Mouse (Mus musculus): ENCODE data around the gene Gtf3c5.

The Gtf3c5 gene

GRCm38 (mm10) chr2:28536166-28536565 is 47.4 kb downstream of the Gtf3c5 start:
- in situ Hi-C loops (cut with MboI; ENCODE audit: low sequenced_read_pairs): no loop called here

DNA sequence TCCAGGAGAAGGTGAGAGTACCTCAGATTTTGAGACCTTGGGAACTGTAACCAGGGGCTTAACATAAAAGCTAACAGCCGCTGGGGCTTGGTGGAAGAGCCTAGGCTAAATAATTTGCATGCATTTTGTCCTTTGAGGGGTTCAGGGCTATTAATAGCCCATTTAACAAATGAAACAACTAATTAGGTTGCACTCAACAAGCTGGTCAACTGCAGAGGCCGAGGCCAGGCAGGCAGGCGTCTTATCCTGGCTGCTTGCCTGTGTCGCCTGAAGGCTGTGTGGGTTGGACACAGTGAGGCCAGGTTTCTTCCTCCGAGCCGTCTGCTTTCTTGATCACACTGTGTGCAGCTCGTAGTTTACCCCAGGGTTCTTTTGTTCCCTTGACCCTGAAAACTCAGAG is 47.9 kb downstream of the Gtf3c5 start:
- in situ Hi-C loops (cut with MboI; ENCODE audit: low sequenced_read_pairs): no loop called here

- in situ Hi-C loops (cut with MboI; ENCODE audit: low sequenced_read_pairs): no loop called here
Observed at GRCm38 (mm10) chr2:28535263-28535540, 48.3 kb downstream of the Gtf3c5 start.

DNA sequence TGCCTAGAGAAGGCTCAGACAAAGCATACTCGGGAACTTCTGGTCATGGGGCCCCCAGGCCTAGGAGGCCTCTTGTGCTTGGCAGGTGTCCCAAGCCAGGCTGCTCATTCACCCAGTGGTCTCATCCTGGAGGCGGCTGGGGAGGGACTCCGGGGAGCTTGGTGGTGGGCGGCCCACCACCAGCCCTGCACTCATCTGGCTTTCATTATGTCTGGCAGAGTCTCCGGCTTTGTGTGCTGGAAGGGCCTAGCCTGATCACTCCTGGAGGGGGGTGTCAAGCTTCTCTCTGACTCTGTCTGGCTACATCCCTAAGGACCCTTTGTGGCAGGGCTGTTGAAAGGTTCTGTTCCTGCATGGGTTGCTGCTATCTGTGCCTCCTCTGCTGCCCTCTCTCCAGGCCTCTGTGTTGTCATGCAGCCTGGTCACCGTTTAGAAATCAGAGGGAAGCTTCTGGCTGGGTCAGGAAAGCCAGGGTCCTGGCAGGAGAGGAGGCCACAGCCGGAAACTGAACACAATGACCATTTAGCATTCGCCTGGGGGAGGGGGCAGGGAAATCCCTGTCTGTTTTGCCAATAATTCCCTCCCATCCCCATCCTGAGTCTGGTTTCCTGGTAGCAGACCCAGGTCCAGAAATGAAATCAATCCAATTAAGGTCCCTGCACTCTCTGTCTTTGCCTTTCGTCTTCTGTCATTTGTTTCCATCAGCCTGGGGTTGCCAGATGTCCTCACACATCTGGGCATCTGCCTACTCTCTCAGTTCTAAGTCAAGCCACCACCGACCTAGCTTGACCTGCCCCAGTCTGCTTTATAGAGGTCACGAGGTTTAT is 48.9 kb downstream of the Gtf3c5 start:
- in situ Hi-C loops (cut with MboI; ENCODE audit: low sequenced_read_pairs): no loop called here

DNA sequence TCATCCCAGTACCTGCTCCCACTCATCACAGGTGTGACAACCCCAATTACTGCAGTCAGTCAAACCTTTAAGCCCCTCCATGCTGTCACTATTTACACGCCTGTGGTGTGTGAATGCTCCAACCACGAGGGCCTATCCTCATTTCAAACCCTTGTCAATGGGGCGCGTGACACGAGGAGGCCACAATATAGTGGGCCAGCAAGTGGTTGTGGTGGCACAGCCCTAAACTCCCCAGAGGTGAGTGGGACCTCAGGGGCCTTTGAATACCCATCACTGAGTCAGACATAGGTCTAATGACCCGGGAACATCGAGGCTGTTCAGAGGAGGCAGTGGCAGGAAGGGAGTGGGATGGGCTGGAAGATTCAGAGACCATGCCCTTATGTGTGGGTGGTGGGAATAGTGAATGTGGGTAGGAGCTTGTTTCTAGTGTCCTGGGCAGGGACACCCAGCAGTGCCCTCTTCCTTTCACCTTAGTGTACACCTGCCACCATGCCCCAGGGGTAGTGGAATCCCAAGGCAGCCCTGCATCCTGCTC is 49.6 kb downstream of the Gtf3c5 start:
- in situ Hi-C loops (cut with MboI; ENCODE audit: low sequenced_read_pairs): no loop called here

- in situ Hi-C loops (cut with MboI; ENCODE audit: low sequenced_read_pairs): no loop called here
Observed at GRCm38 (mm10) chr2:28532938-28533771, 50.4 kb downstream of the Gtf3c5 start.

GRCm38 (mm10) chr2:28530311-28530710 is 53.2 kb downstream of the Gtf3c5 start:
- in situ Hi-C loops (cut with MboI; ENCODE audit: low sequenced_read_pairs): no loop called here

DNA sequence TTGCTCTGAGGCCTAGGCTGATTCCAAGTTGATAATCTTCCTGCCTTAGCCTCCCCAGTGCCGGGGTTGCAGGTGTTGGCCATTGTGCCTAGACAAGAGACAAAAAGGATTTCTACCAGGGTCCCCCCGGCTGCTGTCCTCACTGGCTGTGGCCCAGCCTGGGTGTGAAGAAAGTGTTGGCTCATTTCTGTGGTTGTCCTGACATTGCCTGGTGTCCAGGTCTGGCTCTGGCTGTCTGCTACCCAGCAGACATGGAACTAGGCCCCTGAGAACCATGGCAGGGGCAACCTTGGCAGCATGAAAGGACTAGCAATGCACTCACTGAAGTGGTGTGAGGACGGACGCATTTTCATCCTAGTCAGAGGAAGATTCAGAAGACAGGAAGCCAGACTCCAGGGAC is 53.7 kb downstream of the Gtf3c5 start:
- in situ Hi-C loops (cut with MboI; ENCODE audit: low sequenced_read_pairs): no loop called here

GRCm38 (mm10) chr2:28528354-28528730 is 55.2 kb downstream of the Gtf3c5 start:
- in situ Hi-C loops (cut with MboI; ENCODE audit: low sequenced_read_pairs): no loop called here

GRCm38 (mm10) chr2:28527436-28528353 is 55.9 kb downstream of the Gtf3c5 start:
- in situ Hi-C loops (cut with MboI; ENCODE audit: low sequenced_read_pairs): no loop called here

DNA sequence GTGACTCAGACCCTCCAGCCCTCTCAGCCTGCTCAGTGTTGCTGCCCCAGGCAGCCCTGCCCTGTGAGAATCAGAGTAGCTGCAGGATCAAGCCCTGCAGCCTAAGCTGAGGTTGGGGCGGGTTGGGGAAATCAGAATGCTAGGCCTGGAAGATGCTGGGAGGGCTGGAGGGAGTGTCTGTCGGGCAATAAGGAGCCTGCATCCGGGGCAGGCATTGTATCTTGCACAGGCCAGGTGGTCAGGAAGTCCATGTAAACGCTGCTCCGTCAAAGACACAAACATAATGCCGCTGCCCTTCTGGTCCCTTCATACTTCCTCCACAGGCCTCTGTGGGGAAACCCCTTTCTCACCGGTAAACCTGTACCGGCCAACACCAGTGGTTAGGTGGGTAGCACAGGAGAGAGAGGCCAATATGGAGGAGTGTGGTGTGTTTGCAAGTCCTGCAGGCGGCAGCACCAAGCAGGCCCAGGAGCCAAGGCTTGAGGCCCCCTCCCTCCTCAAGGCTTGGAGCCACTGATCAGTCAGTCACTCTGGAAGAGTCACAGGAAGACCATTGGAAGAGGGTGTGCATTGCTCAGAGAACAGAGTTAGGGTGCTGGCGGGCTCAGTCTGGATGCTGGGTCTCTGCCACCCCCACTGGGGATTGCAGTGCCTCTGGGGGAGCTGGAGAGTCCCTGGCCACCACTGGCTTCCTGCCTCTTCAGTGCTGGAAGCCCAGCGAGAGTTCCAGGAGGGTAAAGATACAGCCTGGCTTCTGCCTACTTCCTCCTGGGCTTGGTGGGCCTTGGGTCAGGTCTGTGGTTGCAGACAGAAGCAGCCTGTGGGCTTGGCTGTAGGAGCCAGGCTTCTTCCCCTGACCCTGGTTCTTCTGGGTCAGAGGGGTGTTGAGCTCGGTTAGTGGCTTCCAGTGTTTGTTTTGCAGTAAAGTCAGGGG is 57.3 kb downstream of the Gtf3c5 start:
- in situ Hi-C loops (cut with MboI; ENCODE audit: low sequenced_read_pairs): no loop called here

- in situ Hi-C loops (cut with MboI; ENCODE audit: low sequenced_read_pairs): no loop called here
Observed at GRCm38 (mm10) chr2:28525219-28525942, 58.2 kb downstream of the Gtf3c5 start.

GRCm38 (mm10) chr2:28524406-28524805 is 59.1 kb downstream of the Gtf3c5 start:
- in situ Hi-C loops (cut with MboI; ENCODE audit: low sequenced_read_pairs): no loop called here

DNA sequence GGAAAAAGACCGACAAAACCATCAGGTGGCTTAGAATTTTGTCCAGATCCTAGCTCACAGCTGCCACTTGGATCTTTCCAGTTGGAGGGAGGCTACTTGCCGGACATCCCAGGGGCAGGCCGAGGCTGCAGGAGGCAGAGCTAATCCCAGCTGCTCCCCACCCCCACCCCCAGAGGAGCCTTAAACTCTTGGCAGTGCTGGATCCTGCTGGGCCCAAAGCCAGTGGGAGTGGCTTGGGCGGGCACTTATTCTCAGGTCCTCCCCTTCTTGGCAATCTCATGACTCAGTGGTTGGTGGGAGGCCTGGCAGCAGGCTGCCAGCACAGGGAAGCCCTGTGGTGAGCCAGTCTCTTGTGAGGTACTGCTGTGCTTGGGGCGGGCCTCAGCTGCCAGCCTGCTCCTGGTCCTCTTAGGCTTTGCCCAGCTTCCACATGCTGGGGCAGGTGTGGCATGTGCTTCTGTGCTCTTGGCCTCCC is 59.9 kb downstream of the Gtf3c5 start:
- in situ Hi-C loops (cut with MboI; ENCODE audit: low sequenced_read_pairs): no loop called here

- in situ Hi-C loops (cut with MboI; ENCODE audit: low sequenced_read_pairs): no loop called here
Observed at GRCm38 (mm10) chr2:28522166-28522565, 61.4 kb downstream of the Gtf3c5 start.

GRCm38 (mm10) chr2:28521571-28522151 is 61.9 kb downstream of the Gtf3c5 start:
- in situ Hi-C loops (cut with MboI; ENCODE audit: low sequenced_read_pairs): no loop called here

- in situ Hi-C loops (cut with MboI; ENCODE audit: low sequenced_read_pairs): no loop called here
Observed at GRCm38 (mm10) chr2:28520581-28520980, 63.0 kb downstream of the Gtf3c5 start.

DNA sequence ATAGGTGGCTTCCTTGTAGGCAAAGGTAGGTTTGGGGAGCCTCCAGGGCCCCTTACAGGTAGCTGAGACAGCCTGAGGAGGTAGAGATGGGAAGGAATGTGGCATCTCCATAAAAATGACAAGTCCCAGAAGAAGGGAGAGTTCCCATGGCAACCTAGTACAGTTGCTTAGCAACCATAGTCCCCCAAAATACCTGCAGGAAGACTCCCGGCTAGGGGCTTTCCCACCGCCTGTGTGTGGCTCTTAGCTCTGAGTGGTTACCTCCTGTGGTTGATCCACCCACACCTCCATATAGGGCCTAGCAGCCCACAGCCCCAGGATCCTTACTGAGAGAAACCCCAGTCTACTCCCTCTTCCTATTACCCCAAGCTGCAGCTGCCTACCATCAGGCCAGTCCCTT is 65.3 kb downstream of the Gtf3c5 start:
- in situ Hi-C loops (cut with MboI; ENCODE audit: low sequenced_read_pairs): loop anchor here (5.0 kb wide), 1 partner anchor 39 kb away; no protein-coding TSS in a partner anchor

Measured in CH12F3 (cell line).